Mouse (Mus musculus): Measurements from ENCODE around the gene Zfp740.

DNA sequence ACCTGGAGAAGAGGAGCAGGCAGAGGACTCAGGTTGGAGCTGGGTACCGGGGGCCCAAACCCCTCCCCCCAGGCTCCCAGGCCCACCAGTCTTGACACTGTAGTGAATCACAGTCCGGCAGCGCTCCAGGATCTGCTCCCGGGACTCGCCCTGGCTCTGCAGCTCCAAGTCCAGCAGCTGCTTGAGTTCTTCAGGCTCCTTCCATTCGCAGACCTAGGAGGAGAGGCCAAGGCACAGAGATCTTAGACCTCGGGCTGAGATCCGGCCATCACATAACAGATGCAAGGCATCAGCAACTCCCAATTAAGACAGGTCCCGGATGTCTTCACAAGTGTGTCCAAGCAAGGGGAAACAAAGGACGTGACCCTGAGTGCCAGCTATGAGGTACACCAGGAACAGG, 15.0 kb upstream of the Zfp740 start:
- TF ChIP-seq CTCF (IDR thresholded peaks at IDR 0.05; ENCODE audit: borderline replicate concordance, insufficient read depth, low read depth, low read length) = no peak
- TF ChIP-seq POLR2A (IDR thresholded peaks at IDR 0.05; ENCODE audit: borderline replicate concordance, insufficient read depth, low read length) = no peak

Measured in cerebellum, adult 2 months (tissue).